In the genomic region with DNA sequence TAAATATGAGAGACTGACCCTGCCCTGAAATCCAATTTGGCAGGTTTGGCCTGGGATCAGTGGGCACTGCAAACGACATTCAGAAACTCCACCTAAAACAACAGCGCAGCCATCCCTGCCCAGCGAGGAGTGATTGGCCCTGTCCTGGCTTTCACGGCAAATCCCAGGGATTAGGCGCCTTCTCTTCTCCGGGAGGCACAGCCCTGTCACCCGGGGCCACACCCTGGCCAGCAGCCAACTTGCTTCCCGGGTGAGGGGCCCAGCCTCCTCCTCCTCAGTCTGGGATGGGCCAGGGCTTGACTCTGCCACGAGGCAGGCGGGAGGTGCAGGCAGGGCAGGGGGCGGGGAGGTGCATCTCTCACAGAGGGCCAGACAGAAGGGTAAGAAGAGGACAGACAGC, we compare ENCODE assay signal across 11 mouse cellular contexts.
DNase-seq lines count a peak whose midpoint lies in the region; ATAC-seq lines count a peak whose summit lies in the region.
"Had no signal": no experiment of that assay in that cellular context is flagged by ENCODE, and none has a peak within 500 bp of the region (broad histone marks: within the 10 kb centered on the region; RNA-seq: fewer than 3 reads in every experiment).

No protein-coding gene starts in this region.

- H3K4me3 ChIP-seq in forebrain, embryonic 14.5 days (ENCODE audit: low read depth, low read length): no peak overlapping the region
- H3K4me3 ChIP-seq in forebrain, embryonic 15.5 days: no peak overlapping the region
- H3K4me3 ChIP-seq in kidney, embryonic 14.5 days (ENCODE audit: low read length): no peak overlapping the region
- H3K4me3 ChIP-seq: lung, embryonic 15.5 days had no signal

- H3K4me1 ChIP-seq in forebrain, embryonic 14.5 days (ENCODE audit: control insufficient read depth, insufficient read depth, low read length): peaks cover 7% of the 10 kb centered on the region
- H3K4me1 ChIP-seq in forebrain, embryonic 15.5 days: peaks cover 11% of the 10 kb centered on the region
- H3K4me1 ChIP-seq in kidney, embryonic 14.5 days (ENCODE audit: control insufficient read depth, insufficient read depth, low read length): no peaks in the 10 kb centered on the region

- H3K9ac ChIP-seq in forebrain, embryonic 14.5 days (ENCODE audit: low read length): no peak overlapping the region
- no peak overlapping the region for H3K9ac ChIP-seq in forebrain, embryonic 15.5 days (replicated peaks)
- H3K9ac ChIP-seq in kidney, embryonic 14.5 days (ENCODE audit: low read depth, low read length): no peak overlapping the region
- H3K9ac ChIP-seq: lung, embryonic 15.5 days had no signal

- H3K27ac ChIP-seq in forebrain, embryonic 14.5 days (ENCODE audit: low read depth, low read length): no peak overlapping the region
- no peak overlapping the region for H3K27ac ChIP-seq in forebrain, embryonic 15.5 days (replicated peaks)
- no peak overlapping the region for H3K27ac ChIP-seq in kidney, embryonic 14.5 days (ENCODE audit: low read depth, low read length)
- H3K27ac ChIP-seq: lung, embryonic 15.5 days had no signal

- no peak for ATAC-seq in forebrain, embryonic 14.5 days
- no peak for ATAC-seq in forebrain, embryonic 15.5 days (replicated peaks)
- no peak for ATAC-seq in kidney, embryonic 14.5 days (ENCODE audit: low FRiP score, low TSS enrichment)

- H3K4me2 ChIP-seq in forebrain, embryonic 14.5 days (ENCODE audit: low read length): no peak overlapping the region
- H3K4me2 ChIP-seq in forebrain, embryonic 15.5 days (replicated peaks): no peak overlapping the region
- H3K4me2 ChIP-seq in kidney, embryonic 14.5 days (replicated peaks; ENCODE audit: low read depth, low read length): no peak overlapping the region
- H3K4me2 ChIP-seq: lung, embryonic 15.5 days had no signal

- WGBS in forebrain, embryonic 14.5 days: 17% methylated on average over 10 of the region's 11 CpGs
- WGBS in forebrain, embryonic 15.5 days: 15% methylated on average over 11 of the region's 11 CpGs
- 36% methylated on average over 11 of the region's 11 CpGs for WGBS in kidney, embryonic 14.5 days

- no peaks in the 10 kb centered on the region for H3K27me3 ChIP-seq in forebrain, embryonic 14.5 days (replicated peaks; ENCODE audit: control insufficient read depth, insufficient read depth, low read length)
- H3K27me3 ChIP-seq in forebrain, embryonic 15.5 days: no peaks in the 10 kb centered on the region
- no peaks in the 10 kb centered on the region for H3K27me3 ChIP-seq in kidney, embryonic 14.5 days (ENCODE audit: control insufficient read depth, insufficient read depth, low read length)
- H3K27me3 ChIP-seq: lung, embryonic 15.5 days had no signal

- no peaks in the 10 kb centered on the region for H3K9me3 ChIP-seq in forebrain, embryonic 14.5 days (replicated peaks; ENCODE audit: control insufficient read depth, low read length)
- no peaks in the 10 kb centered on the region for H3K9me3 ChIP-seq in forebrain, embryonic 15.5 days
- H3K9me3 ChIP-seq in kidney, embryonic 14.5 days (ENCODE audit: control insufficient read depth, low read length): no peaks in the 10 kb centered on the region
- H3K9me3 ChIP-seq: lung, embryonic 15.5 days had no signal

- no peaks in the 10 kb centered on the region for H3K36me3 ChIP-seq in forebrain, embryonic 14.5 days (ENCODE audit: control insufficient read depth, insufficient read depth, low read length)
- H3K36me3 ChIP-seq in forebrain, embryonic 15.5 days: no peaks in the 10 kb centered on the region
- peaks cover 7% of the 10 kb centered on the region; the same call in 1 of the 2 replicates for H3K36me3 ChIP-seq in kidney, embryonic 14.5 days (ENCODE audit: control insufficient read depth, insufficient read depth, low read length)
- H3K36me3 ChIP-seq: lung, embryonic 15.5 days had no signal

- DNase-seq in forebrain, embryonic 14.5 days (ENCODE audit: low spot score): peak; percentile 25
- peak; percentile 34 to 42 for DNase-seq in kidney, postnatal 4 days
- peak; percentile 63 for DNase-seq in urinary bladder, postnatal 14 days (ENCODE audit: low spot score)
- no peak for DNase-seq in urinary bladder, postnatal 10 days (ENCODE audit: low spot score)
- DNase-seq in thymus, adult 18-20 months: no peak
- no peak for DNase-seq in cerebellum, postnatal 4 days (ENCODE audit: low spot score in 2 of 2)
- DNase-seq: B cell, adult 2 months; heart, adult 18-20 months had no signal

Comparison
In these comparisons a context has a peak if more than half of its experiments do, and no peak if none do; other contexts are left out.
1. DNase-seq: peak in forebrain, embryonic 14.5 days (single experiment), kidney, postnatal 4 days (2 of 2) and urinary bladder, postnatal 14 days (single experiment); none in urinary bladder, postnatal 10 days (single experiment), thymus, adult 18-20 months (0 of 2) and cerebellum, postnatal 4 days (0 of 2).